Mouse (Mus musculus): ENCODE results near the gene Ms4a4a. TPM values are rescaled to one million over a fixed set of nuclear protein-coding genes. Genes with fewer than 3 reads are reported as not detected.
"Not testable (repeated sequence)": the region's sequence is repeated elsewhere in the genome, so short reads cannot be mapped to it uniquely, and the experiment has no call there.

Ms4a4a gene
- polyA plus RNA-seq, 1 experiment from 2014 or later, result 1.6 TPM

- no peaks in the 10 kb centered on the region for H3K4me1 ChIP-seq (replicated peaks; ENCODE audit: control insufficient read depth, insufficient read depth, low read length)
- ATAC-seq (replicated peaks; ENCODE audit: low FRiP score) (no peak), DNase-seq (ENCODE audit: low spot score) (no peak)
- H3K4me2 ChIP-seq (ENCODE audit: low read depth, low read length, severe bottlenecking), result no peak overlapping the region
- 95% methylated on average over 1 of the region's 1 CpGs for WGBS
- no peak overlapping the region for H3K4me3 ChIP-seq (ENCODE audit: low read depth, low read length)
- no peak overlapping the region for H3K27ac ChIP-seq (ENCODE audit: low read depth, low read length)
- no peak overlapping the region for H3K9ac ChIP-seq (ENCODE audit: low read length)
- H3K27me3 ChIP-seq (ENCODE audit: control insufficient read depth, insufficient read depth, low read length), result no peaks in the 10 kb centered on the region
- no peaks in the 10 kb centered on the region for H3K36me3 ChIP-seq (ENCODE audit: control insufficient read depth, insufficient read depth, low read length)
- no peaks in the 10 kb centered on the region for H3K9me3 ChIP-seq (ENCODE audit: control insufficient read depth, low read length)
Observed at GRCm38 (mm10) chr19:11408591-11408990, 33.3 kb downstream of the Ms4a4a start.

- WGBS, result 84% methylated on average over 1 of the region's 1 CpGs
- H3K4me3 ChIP-seq (ENCODE audit: low read depth, low read length), result no peak overlapping the region
- H3K9ac ChIP-seq (ENCODE audit: low read length), result no peak overlapping the region
- no peaks in the 10 kb centered on the region for H3K36me3 ChIP-seq (ENCODE audit: control insufficient read depth, insufficient read depth, low read length)
- DNase-seq (ENCODE audit: low spot score) (no peak), ATAC-seq (replicated peaks; ENCODE audit: low FRiP score) (no peak)
- no peak overlapping the region for H3K4me2 ChIP-seq (ENCODE audit: low read depth, low read length, severe bottlenecking)
- H3K27ac ChIP-seq (ENCODE audit: low read depth, low read length), result no peak overlapping the region
- no peaks in the 10 kb centered on the region for H3K9me3 ChIP-seq (ENCODE audit: control insufficient read depth, low read length)
- H3K4me1 ChIP-seq (replicated peaks; ENCODE audit: control insufficient read depth, insufficient read depth, low read length), result no peaks in the 10 kb centered on the region
- H3K27me3 ChIP-seq (ENCODE audit: control insufficient read depth, insufficient read depth, low read length), result no peaks in the 10 kb centered on the region
Observed at GRCm38 (mm10) chr19:11411640-11412039, 36.3 kb downstream of the Ms4a4a start.

GRCm38 (mm10) chr19:11414084-11414483, 38.8 kb downstream of the Ms4a4a start:
- no peak overlapping the region for H3K4me2 ChIP-seq (ENCODE audit: low read depth, low read length, severe bottlenecking)
- WGBS, result 91% methylated on average over 1 of the region's 1 CpGs
- ATAC-seq (replicated peaks; ENCODE audit: low FRiP score), result no peak

GRCm38 (mm10) chr19:11415581-11415980, 40.3 kb downstream of the Ms4a4a start:
- DNase-seq (ENCODE audit: low spot score) (no peak), ATAC-seq (replicated peaks; ENCODE audit: low FRiP score) (no peak)
- WGBS, result 72% methylated on average over 3 of the region's 3 CpGs
- Histone ChIP-seq H3K4me1 (replicated peaks; ENCODE audit: control insufficient read depth, insufficient read depth, low read length) (no peaks in the 10 kb centered on the region), H3K9ac (ENCODE audit: low read length) (no peak overlapping the region), H3K36me3 (ENCODE audit: control insufficient read depth, insufficient read depth, low read length) (no peaks in the 10 kb centered on the region), H3K9me3 (ENCODE audit: control insufficient read depth, low read length) (no peaks in the 10 kb centered on the region), H3K4me2 (ENCODE audit: low read depth, low read length, severe bottlenecking) (no peak overlapping the region), H3K4me3 (ENCODE audit: low read depth, low read length) (no peak overlapping the region), H3K27me3 (ENCODE audit: control insufficient read depth, insufficient read depth, low read length) (no peaks in the 10 kb centered on the region), H3K27ac (ENCODE audit: low read depth, low read length) (no peak overlapping the region)

More at GRCm38 (mm10) chr19:11414084-11414483, 38.8 kb downstream of the Ms4a4a start:
- Histone ChIP-seq H3K9ac (ENCODE audit: low read length) (no peak overlapping the region), H3K27ac (ENCODE audit: low read depth, low read length) (no peak overlapping the region), H3K27me3 (ENCODE audit: control insufficient read depth, insufficient read depth, low read length) (no peaks in the 10 kb centered on the region), H3K4me3 (ENCODE audit: low read depth, low read length) (no peak overlapping the region), H3K4me1 (replicated peaks; ENCODE audit: control insufficient read depth, insufficient read depth, low read length) (no peaks in the 10 kb centered on the region), H3K36me3 (ENCODE audit: control insufficient read depth, insufficient read depth, low read length) (no peaks in the 10 kb centered on the region), H3K9me3 (ENCODE audit: control insufficient read depth, low read length) (no peaks in the 10 kb centered on the region)
- no peak for DNase-seq (ENCODE audit: low spot score)

GRCm38 (mm10) chr19:11418865-11419264, 43.5 kb downstream of the Ms4a4a start:
- not testable (repeated sequence) for H3K9me3 ChIP-seq (ENCODE audit: control insufficient read depth, low read length); H3K27ac ChIP-seq (ENCODE audit: low read depth, low read length); H3K4me1 ChIP-seq (replicated peaks; ENCODE audit: control insufficient read depth, insufficient read depth, low read length); DNase-seq (ENCODE audit: low spot score); ATAC-seq (replicated peaks; ENCODE audit: low FRiP score); H3K27me3 ChIP-seq (ENCODE audit: control insufficient read depth, insufficient read depth, low read length); H3K36me3 ChIP-seq (ENCODE audit: control insufficient read depth, insufficient read depth, low read length); H3K4me2 ChIP-seq (ENCODE audit: low read depth, low read length, severe bottlenecking); H3K9ac ChIP-seq (ENCODE audit: low read length); H3K4me3 ChIP-seq (ENCODE audit: low read depth, low read length)
- 74% methylated on average over 1 of the region's 3 CpGs for WGBS

GRCm38 (mm10) chr19:11431209-11431608, 55.9 kb downstream of the Ms4a4a start:
- 93% methylated on average over 1 of the region's 1 CpGs for WGBS
- not testable (repeated sequence) for H3K36me3 ChIP-seq (ENCODE audit: control insufficient read depth, insufficient read depth, low read length); H3K4me3 ChIP-seq (ENCODE audit: low read depth, low read length); H3K4me2 ChIP-seq (ENCODE audit: low read depth, low read length, severe bottlenecking); H3K9ac ChIP-seq (ENCODE audit: low read length); H3K9me3 ChIP-seq (ENCODE audit: control insufficient read depth, low read length); H3K27me3 ChIP-seq (ENCODE audit: control insufficient read depth, insufficient read depth, low read length); H3K27ac ChIP-seq (ENCODE audit: low read depth, low read length); H3K4me1 ChIP-seq (replicated peaks; ENCODE audit: control insufficient read depth, insufficient read depth, low read length); DNase-seq (ENCODE audit: low spot score); ATAC-seq (replicated peaks; ENCODE audit: low FRiP score)

- DNase-seq (ENCODE audit: low spot score) (no peak), ATAC-seq (replicated peaks; ENCODE audit: low FRiP score) (no peak)
- H3K27ac ChIP-seq (ENCODE audit: low read depth, low read length), result no peak overlapping the region
- no peaks in the 10 kb centered on the region for H3K36me3 ChIP-seq (ENCODE audit: control insufficient read depth, insufficient read depth, low read length)
- H3K9me3 ChIP-seq (ENCODE audit: control insufficient read depth, low read length), result no peaks in the 10 kb centered on the region
- H3K4me1 ChIP-seq (replicated peaks; ENCODE audit: control insufficient read depth, insufficient read depth, low read length), result no peaks in the 10 kb centered on the region
- WGBS, result 85% methylated on average over 4 of the region's 4 CpGs
- H3K4me2 ChIP-seq (ENCODE audit: low read depth, low read length, severe bottlenecking), result no peak overlapping the region
- no peaks in the 10 kb centered on the region for H3K27me3 ChIP-seq (ENCODE audit: control insufficient read depth, insufficient read depth, low read length)
- no peak overlapping the region for H3K9ac ChIP-seq (ENCODE audit: low read length)
- no peak overlapping the region for H3K4me3 ChIP-seq (ENCODE audit: low read depth, low read length)
Observed at GRCm38 (mm10) chr19:11435058-11435834, 59.9 kb downstream of the Ms4a4a start.
